Mouse (Mus musculus): ENCODE data around the gene Galnt6.
A peak's percentile ranks its signal among the peaks of the same experiment; 100 is the strongest.

The Galnt6 gene

GRCm38 (mm10) chr15:100685255-100685654 is 43.9 kb downstream of the Galnt6 start:
- no peak for DNase-seq (ENCODE audit: extremely low spot score)

GRCm38 (mm10) chr15:100684450-100684849 is 44.7 kb downstream of the Galnt6 start:
- no peak for DNase-seq (ENCODE audit: extremely low spot score)

- peak; percentile 84 for DNase-seq (ENCODE audit: extremely low spot score)
Observed at GRCm38 (mm10) chr15:100683041-100683440, 46.1 kb downstream of the Galnt6 start.

GRCm38 (mm10) chr15:100681770-100682169 is 47.4 kb downstream of the Galnt6 start:
- peak; percentile 37 for DNase-seq (ENCODE audit: extremely low spot score)

- no peak for DNase-seq (ENCODE audit: extremely low spot score)
Observed at GRCm38 (mm10) chr15:100680381-100680780, 48.8 kb downstream of the Galnt6 start.

GRCm38 (mm10) chr15:100679005-100679404 is 50.2 kb downstream of the Galnt6 start:
- no peak for DNase-seq (ENCODE audit: extremely low spot score)

GRCm38 (mm10) chr15:100678581-100678980 is 50.6 kb downstream of the Galnt6 start:
- no peak for DNase-seq (ENCODE audit: extremely low spot score)

- DNase-seq (ENCODE audit: extremely low spot score), result no peak
Observed at GRCm38 (mm10) chr15:100677675-100678074, 51.5 kb downstream of the Galnt6 start.

GRCm38 (mm10) chr15:100676521-100676920 is 52.7 kb downstream of the Galnt6 start:
- DNase-seq (ENCODE audit: extremely low spot score), result no peak

- no peak for DNase-seq (ENCODE audit: extremely low spot score)
Observed at GRCm38 (mm10) chr15:100675486-100675885, 53.7 kb downstream of the Galnt6 start.

GRCm38 (mm10) chr15:100674566-100674965 is 54.6 kb downstream of the Galnt6 start:
- no peak for DNase-seq (ENCODE audit: extremely low spot score)

GRCm38 (mm10) chr15:100673585-100674391 is 55.4 kb downstream of the Galnt6 start:
- DNase-seq (ENCODE audit: extremely low spot score), result no peak

GRCm38 (mm10) chr15:100670833-100671232 is 58.3 kb downstream of the Galnt6 start:
- DNase-seq (ENCODE audit: extremely low spot score), result no peak

GRCm38 (mm10) chr15:100670004-100670403 is 59.2 kb downstream of the Galnt6 start:
- DNase-seq (ENCODE audit: extremely low spot score), result no peak

- DNase-seq (ENCODE audit: extremely low spot score), result no peak
Observed at GRCm38 (mm10) chr15:100669337-100669736, 59.8 kb downstream of the Galnt6 start, which contains the start of gene Bin2. TSS of gene Bin2 (minus strand) at chr15:100669553.

- DNase-seq (ENCODE audit: extremely low spot score), result no peak
Observed at GRCm38 (mm10) chr15:100667871-100668545, 61.2 kb downstream of the Galnt6 start.

GRCm38 (mm10) chr15:100667420-100667819 is 61.8 kb downstream of the Galnt6 start:
- DNase-seq (ENCODE audit: extremely low spot score), result no peak

- no peak for DNase-seq (ENCODE audit: extremely low spot score)
Observed at GRCm38 (mm10) chr15:100666851-100667250, 62.3 kb downstream of the Galnt6 start.

- peak; percentile 25 for DNase-seq (ENCODE audit: extremely low spot score)
Observed at GRCm38 (mm10) chr15:100666219-100666696, 62.9 kb downstream of the Galnt6 start.

GRCm38 (mm10) chr15:100665411-100666218 is 63.6 kb downstream of the Galnt6 start:
- DNase-seq (ENCODE audit: extremely low spot score), result no peak

- no peak for DNase-seq (ENCODE audit: extremely low spot score)
Observed at GRCm38 (mm10) chr15:100664813-100665274, 64.3 kb downstream of the Galnt6 start.

GRCm38 (mm10) chr15:100660805-100661204 is 68.4 kb downstream of the Galnt6 start:
- no peak for DNase-seq (ENCODE audit: extremely low spot score)

Measured in embryo, embryonic 9.5 days (tissue).